Mouse (Mus musculus): ENCODE measurements at regions not wholly inside any gene's neighbourhood (a gene's known extent, or its start where the extent isn't known, plus 50 kb on each side); places are given as distances from the start of the nearest gene placed in this dataset.

- 81% methylated on average over 7 of the region's 7 CpGs for WGBS
- H3K27ac ChIP-seq (replicated peaks) = no peak overlapping the region
- H3K9me3 ChIP-seq = no peaks in the 10 kb centered on the region
- H3K4me1 ChIP-seq (replicated peaks) = no peaks in the 10 kb centered on the region
- H3K9ac ChIP-seq = no peak overlapping the region
- peak; percentile 93 for ATAC-seq (ENCODE audit: low read depth)
- H3K27me3 ChIP-seq = no peaks in the 10 kb centered on the region
- H3K4me3 ChIP-seq = no peak overlapping the region
- H3K4me2 ChIP-seq = no peak overlapping the region
- no peaks in the 10 kb centered on the region for H3K36me3 ChIP-seq
These were observed 2140.3 kb upstream of the Cdh20 start for GRCm38 (mm10) chr1:102628061-102628460.

- H3K27ac ChIP-seq (replicated peaks) = no peak overlapping the region
- no peak for ATAC-seq (ENCODE audit: low read depth)
- H3K9me3 ChIP-seq = no peaks in the 10 kb centered on the region
- H3K4me1 ChIP-seq (replicated peaks) = no peaks in the 10 kb centered on the region
- no peak overlapping the region for H3K4me3 ChIP-seq
- H3K27me3 ChIP-seq = no peaks in the 10 kb centered on the region
- no peak overlapping the region for H3K4me2 ChIP-seq
- no peak overlapping the region for H3K9ac ChIP-seq
- 70% methylated on average over 1 of the region's 1 CpGs for WGBS
- no peaks in the 10 kb centered on the region for H3K36me3 ChIP-seq
These were observed 2123.9 kb upstream of the Cdh20 start for GRCm38 (mm10) chr1:102644379-102644778.

- Histone ChIP-seq H3K4me2 (no peak overlapping the region), H3K4me1 (replicated peaks) (no peaks in the 10 kb centered on the region), H3K36me3 (no peaks in the 10 kb centered on the region), H3K9ac (no peak overlapping the region), H3K9me3 (no peaks in the 10 kb centered on the region), H3K27me3 (no peaks in the 10 kb centered on the region), H3K4me3 (no peak overlapping the region), H3K27ac (replicated peaks) (no peak overlapping the region)
- 84% methylated on average over 2 of the region's 2 CpGs for WGBS
- ATAC-seq (ENCODE audit: low read depth) = no peak
These were observed 2080.8 kb upstream of the Cdh20 start for GRCm38 (mm10) chr1:102687367-102688070.

- H3K9me3 ChIP-seq = no peaks in the 10 kb centered on the region
- no peaks in the 10 kb centered on the region for H3K27me3 ChIP-seq
- ATAC-seq (ENCODE audit: low read depth) = no peak
- WGBS = 74% methylated on average over 2 of the region's 2 CpGs
- H3K36me3 ChIP-seq = no peaks in the 10 kb centered on the region
- H3K4me2 ChIP-seq = no peak overlapping the region
- no peak overlapping the region for H3K9ac ChIP-seq
- H3K4me3 ChIP-seq = no peak overlapping the region
- no peak overlapping the region for H3K27ac ChIP-seq (replicated peaks)
- H3K4me1 ChIP-seq (replicated peaks) = no peaks in the 10 kb centered on the region
These were observed 2051.9 kb upstream of the Cdh20 start for GRCm38 (mm10) chr1:102716459-102716858.

- Histone ChIP-seq H3K36me3 (no peaks in the 10 kb centered on the region), H3K9ac (no peak overlapping the region), H3K4me1 (replicated peaks) (no peaks in the 10 kb centered on the region), H3K27me3 (no peaks in the 10 kb centered on the region), H3K27ac (replicated peaks) (no peak overlapping the region), H3K4me2 (no peak overlapping the region), H3K9me3 (no peaks in the 10 kb centered on the region), H3K4me3 (no peak overlapping the region)
- ATAC-seq (ENCODE audit: low read depth) = no peak
- 88% methylated on average over 1 of the region's 1 CpGs for WGBS
These were observed 2034.3 kb upstream of the Cdh20 start for GRCm38 (mm10) chr1:102733991-102734390.

GRCm38 (mm10) chr1:102735392-102735791 is 2032.9 kb upstream of the Cdh20 start:
- H3K36me3 ChIP-seq = no peaks in the 10 kb centered on the region
- no peak overlapping the region for H3K4me2 ChIP-seq
- no peak for ATAC-seq (ENCODE audit: low read depth)
- H3K27me3 ChIP-seq = no peaks in the 10 kb centered on the region
- no peaks in the 10 kb centered on the region for H3K4me1 ChIP-seq (replicated peaks)
- no peak overlapping the region for H3K27ac ChIP-seq (replicated peaks)
- no peak overlapping the region for H3K4me3 ChIP-seq
- H3K9ac ChIP-seq = no peak overlapping the region
- H3K9me3 ChIP-seq = no peaks in the 10 kb centered on the region
- 74% methylated on average over 3 of the region's 3 CpGs for WGBS

GRCm38 (mm10) chr1:102757941-102758340 is 2010.4 kb upstream of the Cdh20 start:
- Histone ChIP-seq H3K4me2 (no peak overlapping the region), H3K9ac (no peak overlapping the region), H3K27ac (replicated peaks) (no peak overlapping the region), H3K4me3 (no peak overlapping the region), H3K27me3 (no peaks in the 10 kb centered on the region), H3K36me3 (no peaks in the 10 kb centered on the region), H3K9me3 (no peaks in the 10 kb centered on the region), H3K4me1 (replicated peaks) (no peaks in the 10 kb centered on the region)
- 74% methylated on average over 1 of the region's 1 CpGs for WGBS
- ATAC-seq (ENCODE audit: low read depth) = no peak

Data from neural tube, embryonic 13.5 days (tissue).